Mouse (Mus musculus): ENCODE measurements at regions not wholly inside any gene's neighbourhood (a gene's known extent, or its start where the extent isn't known, plus 50 kb on each side); places are given as distances from the start of the nearest gene placed in this dataset.
"Not testable (repeated sequence)": the region's sequence is repeated elsewhere in the genome, so short reads cannot be mapped to it uniquely, and the experiment has no call there.

GRCm38 (mm10) chr9:15420677-15421076 is 63.1 kb upstream of the Cep295 start:
- DNase-seq (ENCODE audit: low read depth), result peak; percentile 9

DNA sequence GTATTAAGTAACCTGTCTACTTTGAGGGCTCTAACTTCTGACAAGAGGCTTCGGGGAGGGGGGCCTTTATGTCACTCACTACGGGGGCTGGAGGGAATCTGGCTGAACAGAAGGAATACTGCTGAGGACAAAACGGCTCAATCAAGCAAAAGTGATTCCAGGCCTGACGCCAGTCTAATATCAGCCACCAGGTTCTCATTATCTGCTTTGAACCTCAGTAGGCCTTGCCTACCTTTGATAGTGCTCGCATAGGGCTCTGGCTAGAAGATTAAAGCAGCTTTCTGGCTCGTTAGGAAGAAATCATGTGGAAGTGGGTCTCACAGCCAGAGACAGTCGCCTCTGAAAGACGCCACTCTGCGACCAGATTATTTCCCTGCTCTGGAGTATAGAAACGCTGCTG is 64.3 kb upstream of the Cep295 start:
- no peak for DNase-seq (ENCODE audit: low read depth)

GRCm38 (mm10) chr9:15434279-15434678 is 59.0 kb upstream of the Smco4 start:
- DNase-seq (ENCODE audit: low read depth), result not testable (repeated sequence)

GRCm38 (mm10) chr9:15439319-15439980 is 53.8 kb upstream of the Smco4 start:
- DNase-seq (ENCODE audit: low read depth), result no peak

- no peak for DNase-seq (ENCODE audit: low read depth)
Observed at GRCm38 (mm10) chr9:15442131-15442530, 51.1 kb upstream of the Smco4 start.

Data from gonadal fat pad, adult 2 months (tissue).